Mouse (Mus musculus) embryonic facial prominence, embryonic 13.5 days (tissue): ENCODE data around the gene Irf7. TPM values are rescaled to one million over a fixed set of nuclear protein-coding genes. Genes with fewer than 3 reads are reported as not detected.
A peak's percentile ranks its signal among the peaks of the same experiment; 100 is the strongest.

Experiments used
- ATAC-seq: fragments of 200-750 bp; cut with Nextera tagmentation; 2 replicates; pipeline ENCODE4 v1.8.0; 2017; ENCODE audit warnings: low read depth; ENCODE audit not compliant: insufficient number of reproducible peaks, insufficient read depth, low FRiP score, low TSS enrichment
- H3K27ac ChIP-seq: fragments of 300-500 bp; sonication (generic); 2 replicates; pipeline ENCODE4 v1.5.1; 2015; ENCODE audit warnings: moderate library complexity, mild to moderate bottlenecking, inconsistent platforms
- H3K27me3 ChIP-seq: fragments of 300-500 bp; sonication (generic); 2 replicates; pipeline ENCODE4 v1.6.1; 2015; ENCODE audit warnings: mild to moderate bottlenecking, inconsistent platforms
- H3K36me3 ChIP-seq: fragments of 300-500 bp; sonication (generic); 2 replicates; pipeline ENCODE4 v1.6.1; 2015; ENCODE audit warnings: mild to moderate bottlenecking, inconsistent platforms
- H3K4me1 ChIP-seq: fragments of 300-500 bp; sonication (generic); 2 replicates; pipeline ENCODE4 v1.6.1; 2015; ENCODE audit warnings: inconsistent platforms
- H3K4me2 ChIP-seq: fragments of 300-500 bp; sonication (generic); 2 replicates; pipeline ENCODE4 v1.6.1; 2015; ENCODE audit warnings: moderate library complexity, mild to moderate bottlenecking, inconsistent platforms
- H3K4me3 ChIP-seq: fragments of 300-500 bp; sonication (generic); 2 replicates; pipeline ENCODE4 v1.5.1; 2015; ENCODE audit warnings: mild to moderate bottlenecking, inconsistent platforms
- H3K9ac ChIP-seq: fragments of 300-500 bp; sonication (generic); 2 replicates; pipeline ENCODE4 v1.6.1; 2015; ENCODE audit warnings: mild to moderate bottlenecking, inconsistent platforms
- H3K9me3 ChIP-seq: fragments of 300-500 bp; sonication (generic); 2 replicates; pipeline ENCODE4 v1.6.1; 2016; ENCODE audit warnings: inconsistent platforms
- WGBS: fragments of 180-500 bp; shearing (Covaris S2); methylation state at CpG from one replicate; pipeline ENCODE4 v1.1.7; 2015; ENCODE audit warnings: mixed read lengths; 5-methylcytosine and 5-hydroxymethylcytosine counted together
- microRNA counts: library from miRNA; unstranded; fragments of <30 nt; microRNA quantifications from one replicate; lab custom pipeline; 2016
- microRNA-seq: library from miRNA; unstranded; fragments of <30 nt; microRNA quantifications from one replicate; pipeline ENCODE4, GENCODE M21; 2016
- polyA plus RNA-seq: library from polyadenylated mRNA; unstranded; fragments of >200 nt; fragmentation: Nextera tagmentation; extraction: Ambion mirVana; gene quantifications from 2 replicates; pipeline ENCODE4 v1.2.1, GENCODE M21; 2015

Gene Irf7
- polyA plus RNA-seq, 1 experiment from 2014 or later, result 2.4 TPM

DNA sequence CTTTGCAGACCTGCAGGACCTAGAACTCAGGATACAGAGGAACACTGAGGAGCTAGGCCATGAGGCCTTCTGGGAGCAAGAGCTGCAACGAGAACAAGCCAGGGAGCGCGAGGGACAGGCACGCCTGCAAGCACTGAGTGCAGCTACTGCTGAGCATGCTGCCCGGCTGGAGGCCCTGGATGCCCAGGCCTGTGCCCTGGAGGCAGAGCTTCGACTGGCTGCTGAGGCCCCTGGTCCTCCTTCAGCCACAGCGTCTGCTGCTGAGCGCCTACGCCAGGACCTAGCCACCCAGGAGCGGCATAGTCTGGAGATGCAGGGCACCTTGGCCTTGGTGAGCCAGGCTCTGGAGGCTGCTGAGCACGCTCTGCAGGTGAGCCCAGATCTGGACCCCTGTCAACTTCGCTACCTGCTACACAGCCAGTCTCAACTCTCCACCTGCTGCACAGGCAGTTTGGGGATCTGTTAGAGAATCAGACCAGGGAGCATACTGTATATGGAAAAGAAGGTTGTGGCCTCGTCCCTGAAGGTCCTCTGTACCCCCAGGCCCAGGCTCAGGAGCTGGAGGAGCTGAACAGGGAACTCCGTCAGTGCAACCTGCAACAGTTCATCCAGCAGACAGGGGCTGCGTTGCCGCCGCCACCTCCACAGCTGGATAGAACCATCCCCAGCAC, 48.8 kb downstream of the Irf7 start:
- Histone ChIP-seq H3K4me2 (peak overlapping the region; percentile 88; the same call in 1 of the 2 replicates), H3K4me1 (peaks cover 42% of the 10 kb centered on the region), H3K27me3 (no peaks in the 10 kb centered on the region), H3K27ac (no peak overlapping the region), H3K4me3 (no peak overlapping the region; the same call in 1 of the 2 replicates), H3K36me3 (peaks cover 17% of the 10 kb centered on the region), H3K9ac (0 out of 2 replicates have a peak overlapping the region, but pooled peaks have one; percentile 46), H3K9me3 (no peaks in the 10 kb centered on the region)
- no peak for ATAC-seq
- WGBS, result 84% methylated on average over 17 of the region's 17 CpGs

DNA sequence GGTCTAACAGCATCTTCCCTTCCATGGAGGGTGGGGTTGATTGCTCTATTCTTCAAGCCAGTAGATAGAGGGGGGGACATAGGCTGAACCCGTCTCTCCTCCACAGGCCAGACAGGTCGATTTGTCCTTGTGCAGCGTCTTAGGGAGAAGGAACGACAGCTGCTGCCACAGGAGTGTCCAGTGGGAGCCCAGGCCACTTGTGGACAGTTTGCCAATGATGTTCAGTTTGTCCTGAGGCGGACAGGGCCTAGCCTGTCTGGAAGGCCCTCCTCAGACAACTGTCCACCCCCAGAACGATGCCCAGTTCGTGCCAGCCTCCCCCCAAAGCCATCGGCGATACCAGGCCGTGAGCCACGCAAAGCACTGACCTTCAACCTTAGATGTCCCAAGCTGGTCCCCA, 49.4 kb downstream of the Irf7 start:
- 87% methylated on average over 11 of the region's 11 CpGs for WGBS
- Histone ChIP-seq H3K9me3 (no peaks in the 10 kb centered on the region), H3K9ac (0 out of 2 replicates have a peak overlapping the region, but pooled peaks have one; percentile 46), H3K4me1 (peaks cover 36% of the 10 kb centered on the region), H3K36me3 (peaks cover 17% of the 10 kb centered on the region), H3K4me2 (peak overlapping the region; percentile 88), H3K27ac (peak overlapping the region; percentile 7; the same call in 1 of the 2 replicates), H3K4me3 (peak overlapping the region; percentile 70), H3K27me3 (no peaks in the 10 kb centered on the region)
- ATAC-seq, result no peak

DNA sequence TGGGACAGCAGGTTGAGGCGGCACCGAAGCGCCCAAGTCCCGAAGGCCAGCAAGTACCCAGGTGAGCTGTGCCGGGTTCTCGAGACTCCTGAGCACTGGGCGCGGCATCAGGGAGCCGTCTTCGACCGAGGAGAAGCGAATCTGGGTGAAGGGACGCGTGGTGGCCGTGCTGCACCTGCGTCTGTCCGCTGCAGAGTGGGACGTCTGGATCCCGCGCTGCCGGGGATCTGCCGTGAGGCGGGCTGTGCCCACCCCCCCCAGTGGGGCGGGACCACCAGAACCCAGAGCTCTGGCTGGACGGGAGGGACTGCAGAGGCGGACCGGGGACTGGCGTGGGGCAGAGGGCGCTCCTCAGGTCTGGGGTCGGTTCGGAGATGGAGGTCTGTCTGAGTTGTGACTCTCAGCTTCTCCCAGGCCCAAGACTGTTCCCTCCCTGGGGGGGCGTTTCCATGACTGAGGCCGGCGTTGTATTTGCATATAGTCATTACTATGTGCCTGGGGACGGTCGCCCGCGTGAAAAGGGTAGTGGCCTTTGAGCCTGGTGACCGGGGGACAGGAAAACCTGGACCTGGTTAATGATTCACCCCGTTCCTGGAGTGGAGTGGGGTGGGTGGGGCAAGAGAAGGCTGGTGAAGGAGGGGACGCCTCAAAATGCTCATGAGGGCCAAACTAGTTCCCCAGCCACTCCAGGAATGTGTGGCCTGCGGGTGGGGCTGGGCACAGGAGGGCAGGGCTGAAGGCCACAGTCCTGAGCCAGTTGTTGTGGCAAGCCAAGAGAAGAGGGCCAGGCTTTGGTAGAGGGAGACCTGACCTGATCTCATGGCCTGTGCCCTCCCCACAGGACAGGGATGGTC, 50.2 kb downstream of the Irf7 start:
- no peaks in the 10 kb centered on the region for H3K9me3 ChIP-seq
- peak overlapping the region; percentile 78 for H3K9ac ChIP-seq
- H3K4me2 ChIP-seq, result peak overlapping the region; percentile 88
- no peaks in the 10 kb centered on the region for H3K27me3 ChIP-seq
- ATAC-seq, result peak; percentile 63
- H3K27ac ChIP-seq, result peak overlapping the region; percentile 90
- under 1% methylated on average over 41 of the region's 42 CpGs for WGBS
- peak overlapping the region; percentile 70 for H3K4me3 ChIP-seq
- H3K4me1 ChIP-seq, result peaks cover 34% of the 10 kb centered on the region
- peaks cover 17% of the 10 kb centered on the region for H3K36me3 ChIP-seq

DNA sequence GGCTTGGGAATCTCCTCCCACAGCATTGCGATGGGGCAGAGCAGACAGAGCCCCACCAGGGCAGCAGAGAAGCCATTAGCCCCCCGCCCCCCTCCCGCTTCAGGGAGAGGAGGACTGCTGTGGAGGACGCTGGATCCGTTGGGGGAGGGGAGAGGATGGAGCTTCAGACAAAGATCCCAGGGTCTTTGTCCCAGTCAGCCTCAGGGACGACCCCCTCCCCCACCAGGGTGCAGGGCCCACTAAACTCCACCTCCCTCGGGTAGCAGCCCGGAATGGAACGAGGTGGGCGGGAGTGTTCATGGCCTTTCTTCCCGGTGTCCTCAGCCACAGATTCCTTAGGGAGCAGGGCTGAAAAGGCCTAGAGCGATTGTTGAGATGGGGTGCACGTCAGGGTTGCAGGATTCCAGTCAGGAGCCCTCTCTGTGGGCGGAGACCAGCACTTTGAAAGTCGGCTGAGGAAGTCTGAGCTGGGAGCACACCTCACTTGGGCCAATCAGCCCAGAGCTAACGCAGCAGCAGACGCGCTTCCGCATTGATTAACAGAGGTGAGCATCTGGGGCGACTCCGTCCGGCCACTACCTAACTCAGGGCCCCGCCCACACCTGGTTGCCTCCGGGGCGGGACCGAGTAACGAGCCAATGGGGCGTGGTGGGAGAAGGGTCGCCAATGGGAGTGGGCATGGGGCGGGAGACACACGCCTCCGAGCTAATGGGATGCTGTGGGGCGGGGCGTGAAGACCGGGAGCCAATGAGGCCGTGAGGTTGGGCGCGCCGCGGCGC, 51.0 kb downstream of the Irf7 start, which contains the start of gene Rassf7:
Rassf7 (plus strand) TSS at position 760 of the 779 bp plus-strand sequence.
- 0% methylated on average over 41 of the region's 41 CpGs for WGBS
- peaks cover 26% of the 10 kb centered on the region for H3K4me1 ChIP-seq
- ATAC-seq, result peak; percentile 90

DNA sequence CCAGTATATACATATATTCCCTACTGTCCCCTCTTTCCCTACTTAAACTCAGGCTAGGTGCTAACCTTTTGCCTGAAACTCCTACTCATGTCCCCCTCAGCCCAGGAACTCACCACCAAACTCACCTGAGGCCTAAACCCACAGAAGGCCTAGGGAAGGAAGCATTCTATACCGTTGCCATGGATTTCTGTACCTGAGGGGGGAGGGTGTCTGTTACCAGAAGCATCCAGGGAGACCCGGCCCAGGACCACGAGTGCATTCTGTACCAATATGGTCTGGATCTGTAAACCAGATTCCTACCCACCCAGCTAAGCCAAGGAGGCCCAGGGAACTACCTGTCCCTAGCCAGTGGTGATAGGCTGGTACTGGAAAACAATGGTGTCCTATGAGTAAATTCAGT, 52.0 kb downstream of the Irf7 start:
- peaks cover 13% of the 10 kb centered on the region for H3K36me3 ChIP-seq
- H3K9ac ChIP-seq, result no peak overlapping the region
- peak overlapping the region; percentile 88; the same call in 1 of the 2 replicates for H3K4me2 ChIP-seq
- peaks cover 25% of the 10 kb centered on the region for H3K4me1 ChIP-seq
- H3K9me3 ChIP-seq, result no peaks in the 10 kb centered on the region
- 67% methylated on average over 3 of the region's 3 CpGs for WGBS
- ATAC-seq, result no peak
- peak overlapping the region; percentile 90; the same call in 1 of the 2 replicates for H3K27ac ChIP-seq
- no peak overlapping the region for H3K4me3 ChIP-seq
- H3K27me3 ChIP-seq, result no peaks in the 10 kb centered on the region

More for the DNA sequence above, 51.0 kb downstream of the Irf7 start, which contains the start of gene Rassf7:
- Histone ChIP-seq H3K36me3 (peaks cover 17% of the 10 kb centered on the region), H3K4me3 (peak within 1 kb of the TSS; percentile 70), H3K27me3 (no peaks in the 10 kb centered on the region), H3K27ac (peak within 1 kb of the TSS; percentile 90), H3K9me3 (no peaks in the 10 kb centered on the region), H3K9ac (peak within 1 kb of the TSS; percentile 78), H3K4me2 (peak within 1 kb of the TSS; percentile 88)

DNA sequence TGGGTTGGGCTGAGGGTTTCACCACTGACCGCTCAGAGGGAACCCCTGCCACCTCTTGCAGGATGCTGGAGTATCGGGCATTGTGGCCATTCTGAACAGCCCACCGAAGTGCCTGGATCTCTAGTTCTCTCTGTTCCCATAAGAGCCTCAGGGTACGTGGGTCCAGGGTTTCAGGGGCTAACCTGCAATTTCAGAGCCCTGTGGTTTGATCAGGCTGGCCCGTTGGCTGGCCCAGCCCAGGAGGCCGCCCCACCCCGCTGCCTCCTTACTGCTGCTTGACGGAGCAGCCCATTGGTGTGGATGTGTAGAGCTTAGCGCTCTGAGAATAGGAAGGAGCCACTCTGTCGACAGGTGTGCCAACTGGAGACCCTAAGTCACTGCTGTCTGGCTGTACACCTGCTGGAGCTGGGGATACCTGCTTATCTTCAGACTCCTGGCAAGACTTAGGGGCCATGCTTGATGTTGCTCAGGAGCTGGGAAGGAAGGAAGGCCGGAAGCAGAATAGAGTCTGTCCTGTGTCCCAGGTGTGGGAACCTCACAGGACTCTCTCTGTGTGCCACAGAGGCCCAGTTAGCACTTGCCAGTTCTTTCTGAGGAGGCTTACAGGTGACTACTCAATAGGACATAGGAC, 52.6 kb downstream of the Irf7 start, which contains the start of gene Lmntd2:
Lmntd2 (minus strand) TSS at position 476 of the 631 bp plus-strand sequence.
- ATAC-seq, result no peak

DNA sequence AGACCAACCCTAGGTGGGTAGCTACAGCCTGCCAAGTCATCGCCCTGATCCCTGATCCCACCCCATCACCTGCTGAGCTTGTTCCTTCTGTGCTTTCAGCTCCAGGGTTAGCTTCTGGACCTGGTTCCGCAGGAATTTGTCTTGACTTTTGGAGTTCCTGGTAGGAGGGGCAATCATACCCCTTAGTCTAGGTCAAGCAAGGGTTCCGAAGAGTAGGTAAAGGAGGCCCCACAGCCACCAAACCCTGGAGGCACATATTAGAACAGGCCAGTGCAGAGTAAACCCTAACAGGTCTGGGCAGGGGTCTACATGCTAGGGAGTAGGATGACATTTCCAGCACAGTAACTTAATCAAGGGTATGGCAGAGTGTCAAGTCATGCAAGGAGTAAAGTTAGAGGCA, 53.1 kb downstream of the Irf7 start:
- no peaks in the 10 kb centered on the region for H3K9me3 ChIP-seq
- ATAC-seq, result no peak
- no peaks in the 10 kb centered on the region for H3K27me3 ChIP-seq
- WGBS, result 68% methylated on average over 3 of the region's 3 CpGs
- peak overlapping the region; percentile 41; the same call in 1 of the 2 replicates for H3K27ac ChIP-seq
- no peak overlapping the region for H3K4me3 ChIP-seq
- H3K9ac ChIP-seq, result no peak overlapping the region
- H3K4me2 ChIP-seq, result no peak overlapping the region
- peaks cover 11% of the 10 kb centered on the region for H3K36me3 ChIP-seq
- peaks cover 25% of the 10 kb centered on the region for H3K4me1 ChIP-seq

More for the DNA sequence above, 52.6 kb downstream of the Irf7 start, which contains the start of gene Lmntd2:
- peak within 1 kb of the TSS; percentile 78 for H3K9ac ChIP-seq
- H3K36me3 ChIP-seq, result peaks cover 13% of the 10 kb centered on the region
- H3K9me3 ChIP-seq, result no peaks in the 10 kb centered on the region
- peak within 1 kb of the TSS; percentile 90 for H3K27ac ChIP-seq
- peaks cover 25% of the 10 kb centered on the region for H3K4me1 ChIP-seq
- H3K4me2 ChIP-seq, result peak within 1 kb of the TSS; percentile 88
- peak within 1 kb of the TSS; percentile 70 for H3K4me3 ChIP-seq
- WGBS, result 92% methylated on average over 11 of the region's 11 CpGs
- H3K27me3 ChIP-seq, result no peaks in the 10 kb centered on the region

MicroRNAs encoded within 50 kb of the gene (microRNA counts, 519-probe panel; counts per million panel counts)
- microRNA mmu-miR-210 (lab: Ali Mortazavi, UCI), result 3,861 counts per million, percentile 84 among the panel's probes with 10 or more counts

Small RNA genes lying within 50 kb of the gene (microRNA-seq; reads per million reads assigned to microRNA genes)
- 686 reads per million, percentile 74 among the genes with 10 or more reads in this experiment for gene Mir210

Other genes starting within 250 kb of the Irf7 start
- 0.45 TPM in 1 of 2 replicates, not detected in the other for gene Ifitm6, start 248.6 kb downstream of the Irf7 start, polyA plus RNA-seq
- gene Gm17387, start 237.3 kb downstream of the Irf7 start, polyA plus RNA-seq, result not detected in 2 replicates
- 26.4 and 27.4 TPM in 2 replicates for gene B4galnt4, start 205.4 kb downstream of the Irf7 start, polyA plus RNA-seq
- 36.1 and 46.2 TPM in 2 replicates for gene Pkp3, start 188.3 kb downstream of the Irf7 start, polyA plus RNA-seq
- 2.4 and 3.8 TPM in 2 replicates for gene Sigirr, start 165.9 kb downstream of the Irf7 start, polyA plus RNA-seq
- gene Ano9, start 148.7 kb downstream of the Irf7 start, polyA plus RNA-seq, result 5.2 TPM in 2 replicates
- gene Ptdss2, start 144.1 kb downstream of the Irf7 start, polyA plus RNA-seq, result 70.8 and 76.0 TPM in 2 replicates
- 111 and 118 TPM in 2 replicates for gene Rnh1, start 93.6 kb downstream of the Irf7 start, polyA plus RNA-seq
- 99.8 and 110 TPM in 2 replicates for gene Hras, start 72.5 kb downstream of the Irf7 start, polyA plus RNA-seq
- 11.6 and 13.3 TPM in 2 replicates for gene Lrrc56, start 72.3 kb downstream of the Irf7 start, polyA plus RNA-seq
- 2.8 and 3.4 TPM in 2 replicates for gene Lmntd2, start 52.4 kb downstream of the Irf7 start, polyA plus RNA-seq
- 32.9 and 40.0 TPM in 2 replicates for gene Rassf7, start 50.6 kb downstream of the Irf7 start, polyA plus RNA-seq
- gene Phrf1, start 37.7 kb downstream of the Irf7 start, polyA plus RNA-seq, result 78.5 and 82.0 TPM in 2 replicates
- 2.0 TPM in 1 of 2 replicates, not detected in the other for gene Cdhr5, start 10.3 kb upstream of the Irf7 start, polyA plus RNA-seq
- 1.1 and 1.9 TPM in 2 replicates for gene Sct, start 12.7 kb upstream of the Irf7 start, polyA plus RNA-seq
- gene Drd4, start 25.5 kb upstream of the Irf7 start, polyA plus RNA-seq, result 1.3 and 1.7 TPM in 2 replicates
- 81.1 and 83.3 TPM in 2 replicates for gene Deaf1, start 61.2 kb upstream of the Irf7 start, polyA plus RNA-seq
- gene Tmem80, start 61.3 kb upstream of the Irf7 start, polyA plus RNA-seq, result 57.7 and 58.0 TPM in 2 replicates
- gene Eps8l2, start 72.4 kb upstream of the Irf7 start, polyA plus RNA-seq, result 12.1 and 13.1 TPM in 2 replicates
- 268 and 277 TPM in 2 replicates for gene Taldo1, start 125.7 kb upstream of the Irf7 start, polyA plus RNA-seq
- 73.2 and 74.2 TPM in 2 replicates for gene Gatd1, start 147.7 kb upstream of the Irf7 start, polyA plus RNA-seq
- 2.8 and 3.4 TPM in 2 replicates for gene Cend1, start 163.0 kb upstream of the Irf7 start, polyA plus RNA-seq
- gene Slc25a22, start 171.4 kb upstream of the Irf7 start, polyA plus RNA-seq, result 32.4 and 35.3 TPM in 2 replicates
- gene Pidd1, start 177.5 kb upstream of the Irf7 start, polyA plus RNA-seq, result 11.4 and 12.0 TPM in 2 replicates
- gene Rplp2, start 180.9 kb upstream of the Irf7 start, polyA plus RNA-seq, result 1,344 and 1,500 TPM in 2 replicates
- gene Pnpla2, start 188.7 kb upstream of the Irf7 start, polyA plus RNA-seq, result 13.4 and 13.5 TPM in 2 replicates
- gene Cracr2b, start 194.6 kb upstream of the Irf7 start, polyA plus RNA-seq, result 11.5 and 12.7 TPM in 2 replicates
- 16.5 and 16.6 TPM in 2 replicates for gene Cd151, start 200.9 kb upstream of the Irf7 start, polyA plus RNA-seq
- 64.5 and 70.3 TPM in 2 replicates for gene Polr2l, start 208.7 kb upstream of the Irf7 start, polyA plus RNA-seq
- gene Tspan4, start 208.8 kb upstream of the Irf7 start, polyA plus RNA-seq, result 46.4 and 55.6 TPM in 2 replicates